Mouse (Mus musculus): ENCODE measurements at regions not wholly inside any gene's neighbourhood (a gene's known extent, or its start where the extent isn't known, plus 50 kb on each side); places are given as distances from the start of the nearest gene placed in this dataset.
"Not testable (repeated sequence)": the region's sequence is repeated elsewhere in the genome, so short reads cannot be mapped to it uniquely, and the experiment has no call there.

DNA sequence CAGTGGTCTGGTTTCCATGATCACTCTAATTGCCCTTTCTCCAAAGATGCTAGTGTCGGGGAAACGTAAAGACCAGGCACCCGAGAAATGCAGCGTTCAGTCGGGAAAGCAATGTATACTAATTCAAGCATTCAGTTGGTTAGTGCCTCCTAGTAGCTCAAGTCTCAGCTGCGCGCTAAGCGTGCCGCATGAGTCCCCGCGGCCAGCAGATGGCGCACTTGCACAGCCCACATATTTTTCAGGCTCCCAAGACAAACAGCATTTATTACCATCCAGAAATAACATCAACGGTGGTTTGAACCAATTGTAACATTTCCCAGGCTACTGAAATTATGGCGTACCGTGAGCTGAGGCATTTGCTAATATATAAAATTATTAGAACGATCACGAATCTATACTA lies 222.3 kb downstream of the Brms1l start:
- DNase-seq, result peak; percentile 80

DNA sequence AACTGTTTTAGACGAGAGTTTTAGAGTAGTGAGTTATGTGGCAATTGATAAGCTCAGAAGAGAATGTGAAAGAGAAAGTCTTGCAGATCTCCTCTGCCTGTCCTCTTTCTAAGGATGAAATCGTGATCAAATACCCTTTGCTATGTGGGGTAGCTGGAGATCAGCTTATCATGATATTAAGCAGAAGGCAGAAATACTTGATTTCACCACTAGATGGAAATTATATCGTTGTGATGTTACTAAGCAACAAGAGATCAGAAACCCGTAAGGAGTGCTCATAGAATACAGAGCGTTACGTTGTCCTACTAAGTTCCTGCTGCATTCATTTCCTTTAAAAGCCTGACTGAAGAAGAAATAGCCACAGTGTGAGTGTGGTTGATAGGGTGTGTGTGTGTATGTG lies 219.3 kb downstream of the Brms1l start:
- no peak for DNase-seq

DNA sequence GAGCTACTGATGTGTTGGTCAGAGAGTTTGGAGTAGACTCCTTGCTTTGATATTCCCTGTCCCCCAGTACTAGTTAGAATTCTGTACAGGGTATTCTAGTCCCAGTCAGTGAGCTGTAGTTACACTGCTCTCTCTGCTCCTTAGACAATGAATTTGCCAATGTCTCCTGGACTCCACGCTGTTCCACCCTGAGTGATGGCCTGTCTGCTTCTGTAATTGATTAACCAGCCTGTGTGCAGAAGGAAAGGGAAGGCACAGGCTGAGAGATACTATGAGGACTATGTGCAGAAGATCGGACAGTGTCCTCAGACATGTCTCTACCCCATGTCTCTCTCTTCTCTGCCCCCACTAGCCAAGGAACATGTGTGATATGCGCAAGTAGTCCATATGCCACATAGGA lies 209.9 kb downstream of the Brms1l start:
- DNase-seq, result no peak

DNA sequence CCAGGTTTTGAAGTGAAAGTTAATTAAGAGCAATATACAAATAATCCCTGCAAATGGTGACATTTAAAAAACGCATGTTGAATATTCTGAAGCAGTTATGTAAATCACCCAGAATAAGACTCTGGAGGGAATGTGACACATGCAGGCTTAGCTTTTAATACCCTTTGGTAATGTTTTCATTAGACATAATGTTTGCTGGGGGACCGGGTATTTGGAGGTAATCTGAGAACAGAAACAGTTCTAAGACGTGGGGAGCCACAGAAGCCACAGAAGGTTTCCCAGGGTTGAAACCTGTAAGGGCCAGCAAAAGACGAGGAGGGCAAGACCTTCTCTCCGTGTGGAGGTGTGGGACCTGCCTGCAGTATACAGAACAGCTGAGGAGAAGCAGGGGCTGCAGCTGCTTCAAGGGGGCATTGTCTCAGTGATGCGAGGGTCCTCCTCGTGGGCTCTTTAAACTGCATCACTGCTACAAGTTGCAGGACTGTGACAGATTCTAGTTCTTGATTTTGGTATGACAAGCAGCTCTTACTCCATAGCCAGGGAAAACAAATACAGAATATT lies 184.9 kb downstream of the Brms1l start:
- DNase-seq, result no peak

DNA sequence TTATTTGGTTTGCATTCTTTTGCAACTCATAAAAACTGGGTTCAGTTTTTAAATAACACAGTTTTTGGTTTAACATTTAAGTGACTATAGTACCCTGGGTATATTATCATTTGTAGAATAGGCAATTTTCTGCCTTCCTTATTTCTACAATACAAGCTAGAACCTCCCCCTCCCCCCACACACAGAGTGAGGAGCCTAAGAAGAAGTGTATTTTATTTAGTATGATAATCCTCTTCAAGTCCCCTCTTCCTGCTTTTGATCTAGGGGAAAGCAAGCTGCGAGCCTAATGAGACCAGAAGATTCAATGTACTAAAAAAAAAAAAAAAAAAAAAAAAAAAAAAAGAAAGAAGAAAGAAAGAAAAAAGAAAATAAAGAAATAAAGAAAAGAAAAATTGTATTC lies 184.4 kb downstream of the Brms1l start:
- DNase-seq, result no peak

DNA sequence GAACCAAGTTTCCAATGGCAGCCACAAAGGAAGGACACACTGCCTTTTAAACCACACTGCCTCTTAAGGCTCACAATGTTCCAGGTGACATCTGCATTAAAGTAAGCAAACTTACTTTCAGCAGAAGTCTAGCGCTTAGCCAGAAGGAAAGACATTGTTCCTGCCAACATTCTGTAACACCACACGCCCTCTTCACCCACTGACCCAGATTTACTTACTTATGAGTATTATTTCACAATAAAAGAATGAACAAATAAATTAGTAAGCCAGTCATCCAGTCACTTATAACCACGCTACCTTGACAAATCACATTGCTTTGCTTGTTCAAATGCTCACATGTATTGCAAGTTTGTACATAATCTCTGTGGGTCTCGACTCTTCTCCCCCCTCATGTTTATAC lies 173.9 kb downstream of the Brms1l start:
- no peak for DNase-seq

DNA sequence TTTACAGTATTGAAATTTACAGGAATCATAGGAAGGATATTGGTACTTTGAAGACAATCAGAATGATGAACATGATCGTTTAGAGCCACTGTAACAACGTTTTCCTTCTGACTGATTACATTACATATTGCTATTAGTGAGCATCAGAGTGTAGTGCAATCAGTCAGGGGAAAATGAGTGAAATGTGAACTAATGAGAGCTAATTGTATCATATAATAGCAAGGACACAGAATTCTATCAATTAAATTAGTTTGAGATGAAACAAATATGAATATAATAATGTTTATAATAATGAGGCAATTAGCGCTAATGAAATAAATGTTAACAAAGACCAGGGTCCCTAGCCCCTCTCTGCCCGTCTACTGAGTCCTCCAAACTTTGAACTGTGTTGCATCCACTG lies 169.7 kb downstream of the Brms1l start:
- DNase-seq, result no peak

DNA sequence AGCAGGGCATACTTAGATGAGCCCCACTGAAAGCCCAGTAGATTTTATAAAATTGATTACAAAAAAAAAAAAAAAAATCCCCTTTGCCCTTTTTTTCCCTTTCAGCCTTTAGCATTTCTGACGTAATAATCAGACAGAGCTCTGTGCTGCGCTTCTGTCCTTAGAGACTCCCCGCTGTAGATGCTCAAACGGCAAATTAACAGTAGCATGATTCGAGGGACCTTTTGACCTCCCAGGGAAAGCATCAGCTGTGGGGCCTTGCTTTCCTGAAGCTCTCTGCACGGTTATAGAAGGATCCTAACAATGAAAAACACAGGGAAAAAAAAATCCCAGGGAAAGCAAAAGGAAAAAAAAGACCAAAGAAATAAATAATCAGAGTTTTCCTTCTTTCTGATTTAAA lies 169.2 kb downstream of the Brms1l start:
- no peak for DNase-seq

DNA sequence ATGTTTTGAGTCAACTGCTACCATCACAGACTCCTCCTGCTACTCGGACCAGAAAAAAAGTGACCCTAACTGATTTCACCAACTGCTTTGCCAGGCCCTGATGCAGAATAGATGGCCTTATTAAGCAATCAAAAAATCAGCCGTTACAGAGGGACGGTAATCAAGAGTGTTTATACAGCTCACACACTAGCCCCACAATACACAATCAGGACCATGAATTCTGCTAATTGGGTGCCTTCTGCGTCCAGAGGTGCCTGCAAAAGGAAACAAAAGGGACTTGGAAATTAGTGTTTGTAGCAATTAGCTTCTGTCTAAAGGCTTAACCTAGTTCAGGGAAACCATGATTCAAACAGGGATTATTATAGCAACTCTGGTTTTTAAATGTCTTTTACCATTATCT lies 168.4 kb downstream of the Brms1l start:
- DNase-seq, result no peak

DNA sequence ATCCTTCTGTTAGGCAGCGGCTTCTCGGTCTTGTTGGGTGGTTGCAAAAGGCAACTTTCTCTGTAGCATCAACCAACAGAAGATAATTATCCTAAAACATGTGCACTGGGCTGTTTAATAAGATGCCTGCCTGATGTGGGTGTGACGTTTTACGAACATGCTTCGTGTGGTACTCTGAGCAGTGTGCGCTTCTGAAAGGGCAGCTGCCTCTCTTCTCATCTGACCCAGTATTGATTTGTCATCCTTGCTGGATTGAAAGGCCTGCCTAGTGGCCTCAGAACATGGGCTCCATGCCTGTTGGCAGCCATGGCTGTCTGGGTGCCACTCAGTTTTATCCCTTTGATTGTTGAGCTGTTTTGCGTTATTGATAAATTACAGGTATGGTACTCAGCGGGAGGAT lies 167.4 kb downstream of the Brms1l start:
- no peak for DNase-seq

DNA sequence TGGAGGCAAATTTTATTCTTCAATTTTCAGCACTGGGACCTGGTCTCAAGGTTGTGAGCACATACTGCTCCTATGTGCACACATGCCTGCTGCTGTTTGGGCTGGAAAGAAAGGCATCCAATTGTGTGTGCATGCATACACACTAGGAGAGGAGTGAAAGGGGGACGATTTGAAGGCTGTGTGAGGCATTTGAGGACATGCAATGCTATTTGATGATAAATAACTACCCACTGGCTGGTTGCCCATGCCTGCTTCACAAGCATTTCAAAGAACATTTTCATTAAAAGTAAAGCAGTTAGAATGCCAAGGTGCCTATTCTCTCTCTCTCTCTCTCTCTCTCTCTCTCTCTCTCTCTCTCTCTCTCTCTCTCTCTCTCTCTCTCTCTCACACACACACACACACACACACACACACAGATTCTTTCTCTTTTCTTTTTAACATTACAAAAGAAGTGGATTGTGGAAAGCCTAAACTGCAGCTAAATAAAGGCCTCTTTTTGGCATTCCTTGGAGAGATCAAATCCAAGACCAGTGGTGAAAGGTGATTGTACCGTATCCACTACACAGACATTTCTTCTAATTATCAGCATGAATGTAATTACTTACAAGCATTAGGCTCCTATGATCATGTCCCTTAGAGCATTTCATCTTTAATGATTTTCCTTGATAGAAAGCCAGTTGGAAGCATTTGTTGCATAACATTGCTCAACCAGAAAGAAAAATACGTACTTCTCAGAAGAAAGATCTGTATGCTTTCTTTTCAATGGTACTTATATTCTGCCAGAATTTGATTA lies 160.7 kb downstream of the Brms1l start:
- DNase-seq, result no peak

DNA sequence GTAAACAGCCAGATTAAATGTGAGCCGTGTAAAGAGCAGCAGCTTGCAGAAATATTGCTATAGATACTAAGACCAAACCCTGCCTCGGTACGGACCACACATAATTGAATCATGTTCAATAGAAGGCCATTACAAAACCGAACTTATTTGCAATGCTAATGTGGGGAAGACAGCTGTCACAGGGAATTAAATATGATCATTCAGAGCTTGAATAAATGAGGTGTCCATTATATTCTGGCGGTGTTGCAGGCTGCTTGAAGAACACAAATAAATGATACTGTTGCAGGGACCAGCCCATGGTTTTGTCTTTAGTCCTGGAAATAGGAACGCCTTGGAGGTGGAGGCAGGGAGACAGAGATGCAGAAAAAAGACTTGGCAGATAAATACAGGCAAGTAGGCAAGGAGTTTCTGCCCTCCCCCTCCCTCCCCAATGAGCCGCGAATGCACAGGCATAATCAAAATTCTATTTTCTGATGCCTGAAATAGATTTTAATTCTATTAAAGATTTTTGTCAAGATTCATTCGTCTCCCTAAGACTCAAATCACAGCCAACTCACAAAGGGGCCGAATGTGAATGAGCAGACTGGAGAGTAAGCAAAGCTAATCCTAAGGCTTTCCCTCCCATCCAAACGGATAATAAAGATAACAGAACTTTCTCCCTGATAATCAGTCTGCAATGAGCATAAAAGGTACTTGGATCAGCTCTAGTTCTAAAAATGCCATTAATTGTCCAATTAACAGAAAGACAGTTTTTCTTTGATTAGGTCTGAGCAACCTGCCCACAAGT lies 147.6 kb downstream of the Brms1l start:
- DNase-seq, result no peak

DNA sequence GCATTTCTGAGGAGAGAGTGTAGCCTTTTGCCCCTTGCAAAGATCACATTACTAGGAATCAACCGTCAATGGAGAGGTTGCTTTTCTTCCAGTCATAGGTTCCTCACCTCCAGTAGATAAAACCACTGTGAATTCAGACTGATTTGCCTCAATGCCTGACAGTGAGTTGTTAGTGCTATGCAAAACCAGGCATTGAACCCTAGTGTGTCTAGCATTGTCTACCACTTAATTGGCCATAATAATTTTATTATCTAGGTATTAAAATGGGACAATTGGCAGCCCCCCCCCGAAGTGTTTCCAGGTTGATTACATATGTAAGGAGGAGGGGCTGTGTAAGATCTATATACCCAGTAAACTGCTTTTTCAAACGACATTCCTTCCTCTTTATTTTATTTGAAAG lies 147.0 kb downstream of the Brms1l start:
- no peak for DNase-seq

DNA sequence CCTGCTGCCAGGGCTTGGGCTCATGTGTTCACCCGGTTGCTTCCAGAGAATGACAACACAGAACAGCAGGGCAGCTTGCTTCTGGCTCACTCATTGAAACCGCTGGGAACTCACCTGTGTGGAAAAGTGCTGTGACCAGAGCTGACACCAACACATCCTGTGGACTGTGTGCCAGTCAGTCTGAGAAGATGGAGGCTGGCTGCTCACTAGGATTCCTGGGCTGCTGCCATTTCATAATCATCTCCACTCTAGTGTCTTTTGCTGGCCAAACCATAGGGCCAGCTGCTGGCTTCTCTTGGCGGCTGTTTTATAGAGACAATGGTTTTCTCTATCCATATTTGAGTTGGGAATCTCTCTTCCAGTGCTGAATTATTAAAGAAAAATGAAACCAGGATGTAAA lies 138.1 kb downstream of the Brms1l start:
- no peak for DNase-seq

DNA sequence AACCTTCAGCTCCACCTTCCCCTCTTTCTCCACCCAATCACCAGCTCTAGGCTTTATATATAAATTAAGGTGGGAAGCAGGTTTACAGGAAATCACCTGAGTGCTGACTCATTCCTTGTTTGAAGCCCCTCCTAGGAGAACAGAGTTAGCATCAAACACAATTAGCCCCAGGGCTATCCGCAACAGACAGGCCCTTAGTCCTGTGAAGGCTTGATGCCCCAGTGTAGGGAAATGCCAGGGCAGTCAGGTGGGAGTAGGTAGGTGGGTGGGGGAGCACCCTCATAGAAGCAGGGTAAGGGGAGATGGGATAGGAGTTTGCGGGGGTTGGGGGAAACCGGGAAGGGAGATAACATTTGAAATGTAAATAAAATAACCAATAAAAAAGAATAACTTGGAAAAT lies 123.2 kb downstream of the Brms1l start:
- not testable (repeated sequence) for DNase-seq

DNA sequence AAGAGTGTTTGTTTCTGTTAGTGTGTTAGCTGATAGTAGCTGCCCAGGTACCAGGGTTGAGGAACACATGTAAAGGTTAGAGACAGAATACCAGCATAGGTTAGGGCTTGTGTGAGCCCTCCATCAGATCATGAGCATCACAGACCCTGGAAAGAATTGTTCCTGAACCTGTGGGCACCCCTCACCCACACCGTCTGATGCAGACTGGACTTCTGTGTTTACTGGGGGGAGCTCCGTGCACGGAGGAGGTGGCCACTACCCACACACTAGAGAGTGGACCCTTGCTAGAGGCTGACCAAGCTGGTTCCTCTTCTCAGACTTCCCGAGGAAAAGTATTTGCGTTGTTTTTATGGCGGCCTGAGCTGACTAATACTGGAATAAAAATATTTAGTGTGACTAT lies 104.4 kb downstream of the Brms1l start:
- DNase-seq, result no peak

DNA sequence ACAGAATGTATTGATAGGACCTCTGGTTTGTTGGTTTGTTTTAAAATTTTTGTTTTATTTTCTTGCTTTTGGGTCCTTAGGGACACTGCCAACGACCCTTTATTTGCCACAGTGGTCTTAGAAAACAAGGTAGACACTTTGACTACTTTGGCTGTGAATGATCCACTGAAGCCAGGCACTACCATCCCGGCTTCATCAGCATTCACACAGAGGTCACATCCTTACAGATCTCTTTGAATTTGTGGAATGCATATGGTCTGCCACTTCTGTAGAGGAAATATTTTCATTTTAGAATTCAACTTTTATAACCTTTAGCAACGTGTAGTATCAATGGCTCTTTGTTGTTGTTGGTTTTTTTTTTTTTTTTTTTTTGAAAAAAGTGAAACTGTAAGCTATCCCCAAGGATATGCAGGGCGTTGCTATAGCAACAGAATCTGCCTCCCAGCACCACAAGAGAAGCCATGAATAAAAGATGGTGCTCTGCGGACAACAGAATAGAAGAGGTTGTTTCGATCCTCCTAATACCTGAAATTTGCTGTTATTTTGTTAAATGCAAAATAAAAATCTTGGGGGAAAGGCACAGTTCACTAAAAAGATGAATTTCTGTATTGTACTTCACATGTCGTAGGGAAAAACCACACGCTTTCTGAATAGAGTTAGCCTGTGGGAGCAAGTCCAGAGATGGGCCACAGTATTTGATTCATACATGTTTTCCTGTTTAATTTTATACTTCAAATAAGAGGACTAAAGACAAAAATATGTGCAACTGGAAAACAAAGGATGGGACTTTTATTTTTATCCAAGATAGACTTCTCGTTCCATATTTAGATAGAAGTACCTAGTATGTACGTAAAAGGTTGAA lies 103.4 kb downstream of the Brms1l start:
- peak; percentile 33 for DNase-seq

DNA sequence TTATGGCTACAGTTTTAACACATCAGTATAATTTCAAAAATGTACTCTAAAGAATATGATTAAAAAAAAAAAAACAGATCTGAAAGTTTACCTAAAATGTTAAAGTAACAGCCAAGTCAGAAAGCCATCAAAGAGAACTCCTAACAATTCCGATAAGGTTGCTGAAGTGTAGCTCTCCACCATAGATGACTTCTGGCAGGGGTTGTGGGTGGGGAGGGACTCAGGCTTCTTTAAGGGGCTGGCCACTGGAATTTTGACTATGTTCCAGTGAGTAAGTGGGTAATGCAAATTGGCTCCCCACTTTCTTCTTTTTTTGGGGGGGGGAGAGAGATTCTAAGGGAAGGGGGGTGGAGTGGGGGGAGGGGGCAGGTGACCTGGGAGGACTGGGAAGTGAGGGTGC lies 98.0 kb downstream of the Brms1l start:
- no peak for DNase-seq

DNA sequence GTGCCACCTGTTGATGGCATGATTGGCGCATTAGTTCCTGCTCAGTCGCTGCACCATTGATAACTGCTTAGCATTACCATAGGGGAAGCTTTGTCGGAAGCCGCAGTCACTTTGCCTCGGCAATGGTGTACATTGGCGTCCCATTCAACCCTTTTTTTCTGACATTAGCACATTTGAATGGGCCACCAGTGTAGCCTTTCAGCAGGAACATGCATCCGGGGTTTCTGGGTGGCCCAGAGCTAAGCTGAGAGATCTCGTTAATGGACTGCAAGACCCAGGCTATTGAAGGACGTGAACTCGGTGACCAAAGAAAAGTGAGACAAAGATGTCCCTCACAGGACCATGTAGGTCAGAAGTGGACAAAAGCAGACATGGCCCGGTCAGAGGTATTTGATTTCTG lies 97.3 kb downstream of the Brms1l start:
- no peak for DNase-seq

DNA sequence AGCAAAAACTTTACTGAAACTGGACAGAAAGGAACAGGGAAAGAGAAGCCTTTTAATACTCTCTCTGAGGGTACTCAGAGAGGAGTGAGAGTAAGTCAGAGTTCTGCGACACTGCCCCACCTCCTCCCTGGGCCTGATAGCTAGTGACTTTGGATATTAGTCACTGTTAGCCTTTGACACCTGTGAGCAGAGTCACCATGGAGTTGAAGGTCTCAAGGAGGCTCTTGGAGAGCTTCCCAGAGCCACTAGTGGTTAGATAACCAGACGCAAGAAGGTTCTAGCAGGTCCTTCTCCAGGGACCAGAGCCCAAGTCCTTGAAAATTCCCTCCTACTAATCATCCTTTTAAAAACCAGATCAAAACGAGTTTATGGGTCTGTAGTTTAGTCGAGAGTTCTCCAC lies 94.3 kb downstream of the Brms1l start:
- no peak for DNase-seq

DNA sequence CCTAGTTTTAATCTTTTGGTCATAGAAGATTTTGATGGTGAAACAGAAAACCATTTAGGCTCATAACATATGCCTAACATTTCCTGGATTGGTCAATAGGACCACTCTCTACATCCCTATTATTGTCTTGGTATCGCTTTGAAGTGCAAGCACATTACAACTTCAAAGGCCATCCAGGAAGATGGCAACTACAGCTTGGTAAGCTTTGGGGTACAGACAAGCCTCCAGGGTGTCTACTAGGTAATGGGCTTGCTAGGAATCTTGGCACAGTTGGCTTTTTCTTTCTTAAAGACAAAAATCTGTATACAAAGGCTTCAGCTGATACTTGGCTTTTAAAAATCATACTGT lies 90.8 kb downstream of the Brms1l start:
- no peak for DNase-seq

DNA sequence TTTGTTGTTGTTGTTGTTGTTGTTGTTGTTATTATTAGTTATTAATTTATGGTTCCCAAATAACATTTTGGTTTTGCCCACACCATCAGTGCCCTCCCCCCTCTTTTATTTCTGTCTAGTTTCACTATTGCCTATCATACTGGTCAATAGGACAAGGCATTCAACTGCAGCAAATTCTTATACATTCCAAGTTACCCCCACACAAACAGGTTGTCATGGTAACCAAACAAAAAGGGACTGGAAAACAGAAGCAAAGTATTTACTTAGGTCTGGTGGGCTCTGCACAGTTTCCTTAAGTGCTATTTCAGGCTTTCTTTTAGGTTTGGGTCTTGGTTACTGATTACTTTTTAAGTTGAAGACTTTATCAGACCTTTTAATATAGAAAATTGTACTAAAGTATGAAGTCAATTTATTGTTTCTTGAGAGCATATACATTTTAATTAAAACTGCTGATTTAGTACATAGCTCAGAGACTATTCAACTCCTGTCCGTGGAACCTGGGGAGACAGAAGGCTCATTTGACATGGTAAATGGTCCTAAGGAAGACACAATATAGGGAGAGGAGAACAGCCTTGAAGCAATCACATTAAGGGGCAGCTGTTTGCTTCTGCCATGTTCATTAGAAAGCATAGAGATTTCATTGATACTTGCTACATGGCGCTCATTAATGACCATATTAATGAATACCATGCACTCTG lies 90.3 kb downstream of the Brms1l start:
- DNase-seq, result no peak

Measured in right cerebral cortex, adult 18-20 months (tissue).